Mouse (Mus musculus): ENCODE measurements around the gene Gsg1l. TPM values are rescaled to one million over a fixed set of nuclear protein-coding genes. Genes with fewer than 3 reads are reported as not detected.

Gsg1l gene
- polyA plus RNA-seq, 1 experiment from 2014 or later = 0.72 TPM

DNA sequence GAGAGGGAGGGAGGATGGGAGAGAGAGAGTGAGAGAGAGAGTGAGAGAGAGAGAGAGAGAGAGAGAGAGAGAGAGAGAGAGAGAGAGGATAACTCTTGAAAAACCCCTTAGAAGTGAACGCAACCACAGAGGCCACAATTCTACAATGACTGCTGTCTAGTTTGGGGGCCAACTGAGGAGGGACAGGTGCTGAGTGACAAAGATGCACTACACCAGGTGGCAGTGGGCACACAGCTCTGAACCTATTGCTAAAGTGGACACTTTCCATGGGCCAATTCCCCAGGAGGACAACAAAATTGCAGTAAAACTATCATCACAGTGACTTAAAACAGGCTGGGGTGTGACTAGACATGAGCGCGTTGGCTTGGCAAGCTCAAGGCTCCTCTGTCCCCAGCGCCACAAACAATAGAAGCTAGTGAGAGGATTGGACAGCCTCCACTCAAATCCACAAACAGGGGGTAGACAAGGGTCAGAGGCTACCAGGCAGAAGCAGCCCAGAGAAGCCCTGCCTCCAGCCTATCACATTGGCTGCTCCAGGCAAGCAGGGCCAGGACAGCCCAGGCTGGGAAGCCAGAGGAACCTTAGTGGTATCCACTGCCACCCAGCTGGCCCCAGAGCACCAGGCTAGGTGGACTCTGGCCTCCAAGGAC is 73.9 kb downstream of the Gsg1l start:
- ATAC-seq (replicated peaks; ENCODE audit: low FRiP score, low read depth) (no peak), DNase-seq (ENCODE audit: low spot score) (no peak)
- TF ChIP-seq CTCF (IDR thresholded peaks at IDR 0.05; ENCODE audit: low read depth) = no peak
- Histone ChIP-seq H3K27me3 (ENCODE audit: insufficient read depth, low read length) (no peaks in the 10 kb centered on the region), H3K9ac (ENCODE audit: low read depth, low read length) (no peak overlapping the region), H3K4me2 (ENCODE audit: low read length) (no peak overlapping the region), H3K9me3 (replicated peaks; ENCODE audit: low read length) (no peaks in the 10 kb centered on the region), H3K27ac (no peak overlapping the region), H3K4me1 (replicated peaks; ENCODE audit: insufficient read depth, low read length) (no peaks in the 10 kb centered on the region), H3K4me3 (replicated peaks; ENCODE audit: low read depth, low read length) (no peak overlapping the region), H3K36me3 (ENCODE audit: insufficient read depth, low read length) (no peaks in the 10 kb centered on the region)
- 60% methylated on average over 4 of the region's 4 CpGs for WGBS

DNA sequence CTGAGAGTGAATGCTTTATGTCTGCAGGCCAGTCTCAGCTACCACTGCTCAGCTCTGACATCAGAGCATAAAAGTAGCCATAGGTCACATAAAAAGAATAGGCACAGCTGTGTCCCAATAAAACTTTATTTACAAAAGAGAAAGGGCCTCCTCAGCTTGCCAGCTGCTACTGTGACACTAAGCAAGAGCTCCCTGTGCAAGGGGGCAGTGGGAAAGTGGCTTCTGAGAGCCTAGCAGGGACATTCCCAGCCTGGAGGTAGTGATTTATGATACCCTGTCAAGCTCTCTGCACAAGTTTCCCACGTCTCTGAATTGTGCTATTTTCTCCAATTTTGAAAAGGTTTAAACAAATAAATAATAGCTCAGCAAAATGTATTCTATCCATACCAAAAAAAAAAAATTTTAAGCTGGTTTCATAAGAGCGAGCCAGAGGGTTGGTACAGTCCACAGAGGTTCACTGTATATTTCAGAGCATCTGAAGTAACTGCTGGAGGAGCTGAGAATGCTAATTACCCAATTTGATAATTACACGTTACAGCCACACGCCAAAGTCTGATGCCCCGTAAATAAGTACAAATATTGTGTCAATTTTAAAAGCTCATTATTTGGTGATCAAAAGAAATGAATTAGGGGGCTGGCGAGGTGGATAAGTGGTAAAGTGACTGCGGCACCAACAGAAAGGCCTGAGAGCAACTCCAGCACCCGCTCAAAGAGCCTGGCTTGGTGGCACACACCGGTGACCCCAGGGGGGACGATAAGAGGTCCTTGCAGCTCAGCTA is 74.9 kb downstream of the Gsg1l start:
- H3K4me3 ChIP-seq (replicated peaks; ENCODE audit: low read depth, low read length) = no peak overlapping the region
- H3K4me1 ChIP-seq (replicated peaks; ENCODE audit: insufficient read depth, low read length) = no peaks in the 10 kb centered on the region
- no peaks in the 10 kb centered on the region for H3K9me3 ChIP-seq (replicated peaks; ENCODE audit: low read length)
- H3K36me3 ChIP-seq (ENCODE audit: insufficient read depth, low read length) = no peaks in the 10 kb centered on the region
- no peaks in the 10 kb centered on the region for H3K27me3 ChIP-seq (ENCODE audit: insufficient read depth, low read length)
- ATAC-seq (replicated peaks; ENCODE audit: low FRiP score, low read depth) (no peak), DNase-seq (ENCODE audit: low spot score) (no peak)
- H3K27ac ChIP-seq = no peak overlapping the region
- no peak overlapping the region for H3K4me2 ChIP-seq (ENCODE audit: low read length)
- 55% methylated on average over 10 of the region's 10 CpGs for WGBS
- no peak for TF ChIP-seq CTCF (IDR thresholded peaks at IDR 0.05; ENCODE audit: low read depth)
- H3K9ac ChIP-seq (ENCODE audit: low read depth, low read length) = no peak overlapping the region

DNA sequence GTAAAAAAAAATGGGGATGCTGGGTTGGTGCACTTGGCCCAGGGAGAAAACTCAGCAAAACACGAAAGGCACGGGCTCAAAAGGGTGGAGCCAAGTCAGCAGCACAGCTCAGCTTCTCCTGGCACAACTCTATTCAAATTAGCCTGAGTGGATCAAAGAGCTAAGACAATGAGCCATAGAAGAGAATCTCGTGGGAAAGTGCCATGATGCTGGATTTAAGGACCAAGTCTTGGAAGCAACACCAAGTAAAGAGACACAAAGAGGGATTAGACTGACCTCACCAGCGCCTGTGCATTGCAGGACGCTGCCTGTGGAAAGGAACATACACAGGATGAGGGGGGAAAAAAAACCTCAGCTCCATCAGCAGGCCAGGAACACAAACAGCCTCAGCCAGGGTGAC is 76.9 kb downstream of the Gsg1l start:
- Histone ChIP-seq H3K27me3 (ENCODE audit: insufficient read depth, low read length) (no peaks in the 10 kb centered on the region), H3K9me3 (replicated peaks; ENCODE audit: low read length) (no peaks in the 10 kb centered on the region), H3K4me2 (ENCODE audit: low read length) (no peak overlapping the region), H3K36me3 (ENCODE audit: insufficient read depth, low read length) (no peaks in the 10 kb centered on the region), H3K9ac (ENCODE audit: low read depth, low read length) (no peak overlapping the region), H3K27ac (no peak overlapping the region), H3K4me1 (replicated peaks; ENCODE audit: insufficient read depth, low read length) (no peaks in the 10 kb centered on the region), H3K4me3 (replicated peaks; ENCODE audit: low read depth, low read length) (no peak overlapping the region)
- TF ChIP-seq CTCF (IDR thresholded peaks at IDR 0.05; ENCODE audit: low read depth) = no peak
- DNase-seq (ENCODE audit: low spot score) (no peak), ATAC-seq (replicated peaks; ENCODE audit: low FRiP score, low read depth) (no peak)
- 54% methylated on average over 5 of the region's 5 CpGs for WGBS

DNA sequence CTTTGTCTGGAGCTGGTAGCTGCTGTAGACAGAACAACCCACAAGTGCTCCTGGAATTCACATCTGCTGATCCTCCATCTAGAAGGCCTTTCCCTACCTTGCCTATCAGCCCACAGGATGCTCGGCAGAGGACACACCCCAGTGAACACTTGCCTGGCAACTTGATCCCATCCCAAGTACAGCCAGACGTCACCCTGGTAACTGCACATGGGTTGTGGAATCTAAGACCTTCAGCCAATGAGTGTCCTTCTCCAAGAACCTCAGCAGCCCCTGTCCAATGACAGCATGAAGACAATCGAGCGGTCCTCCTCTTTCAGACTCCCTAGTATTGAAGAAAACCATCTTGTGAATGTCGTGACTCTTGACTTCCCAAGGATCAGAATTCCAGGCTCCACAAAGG is 80.5 kb downstream of the Gsg1l start:
- ATAC-seq (replicated peaks; ENCODE audit: low FRiP score, low read depth) (peak; percentile 40; the same call in 1 of the 2 replicates), DNase-seq (ENCODE audit: low spot score) (peak; percentile 46)
- no peaks in the 10 kb centered on the region for H3K27me3 ChIP-seq (ENCODE audit: insufficient read depth, low read length)
- no peak overlapping the region for H3K9ac ChIP-seq (ENCODE audit: low read depth, low read length)
- no peak for TF ChIP-seq CTCF (IDR thresholded peaks at IDR 0.05; ENCODE audit: low read depth)
- H3K27ac ChIP-seq = no peak overlapping the region
- no peaks in the 10 kb centered on the region for H3K9me3 ChIP-seq (replicated peaks; ENCODE audit: low read length)
- H3K4me3 ChIP-seq (replicated peaks; ENCODE audit: low read depth, low read length) = no peak overlapping the region
- no peaks in the 10 kb centered on the region for H3K36me3 ChIP-seq (ENCODE audit: insufficient read depth, low read length)
- no peaks in the 10 kb centered on the region for H3K4me1 ChIP-seq (replicated peaks; ENCODE audit: insufficient read depth, low read length)
- no peak overlapping the region for H3K4me2 ChIP-seq (ENCODE audit: low read length)
- WGBS = 46% methylated on average over 5 of the region's 5 CpGs

DNA sequence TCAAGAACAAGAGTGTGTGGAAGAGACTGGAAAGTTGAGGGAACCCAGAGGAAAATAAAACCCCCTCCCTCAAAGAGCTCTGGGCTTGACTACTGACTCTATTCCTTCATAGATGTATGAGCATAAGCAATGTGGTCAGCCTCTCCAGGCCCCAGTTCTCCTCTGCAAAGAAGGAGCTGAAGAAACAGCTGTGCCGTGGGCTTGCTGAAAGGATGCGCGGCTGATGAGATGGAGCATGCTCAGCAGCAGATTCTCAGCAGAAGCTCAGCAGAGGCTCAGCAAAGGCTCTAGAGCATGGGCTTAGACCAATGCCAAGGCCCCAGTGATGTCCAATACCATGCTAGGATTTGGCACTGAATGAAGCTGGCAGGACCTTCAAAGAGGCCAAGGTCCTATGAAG is 82.3 kb downstream of the Gsg1l start:
- H3K4me3 ChIP-seq (replicated peaks; ENCODE audit: low read depth, low read length) = no peak overlapping the region
- H3K27me3 ChIP-seq (ENCODE audit: insufficient read depth, low read length) = no peaks in the 10 kb centered on the region
- TF ChIP-seq CTCF (IDR thresholded peaks at IDR 0.05; ENCODE audit: low read depth) = no peak
- no peaks in the 10 kb centered on the region for H3K4me1 ChIP-seq (replicated peaks; ENCODE audit: insufficient read depth, low read length)
- no peaks in the 10 kb centered on the region for H3K9me3 ChIP-seq (replicated peaks; ENCODE audit: low read length)
- H3K27ac ChIP-seq = no peak overlapping the region
- no peak for DNase-seq (ENCODE audit: low spot score)
- H3K4me2 ChIP-seq (ENCODE audit: low read length) = no peak overlapping the region
- WGBS = 90% methylated on average over 3 of the region's 3 CpGs
- no peak overlapping the region for H3K9ac ChIP-seq (ENCODE audit: low read depth, low read length)
- ATAC-seq (replicated peaks; ENCODE audit: low FRiP score, low read depth) = no peak
- H3K36me3 ChIP-seq (ENCODE audit: insufficient read depth, low read length) = no peaks in the 10 kb centered on the region

DNA sequence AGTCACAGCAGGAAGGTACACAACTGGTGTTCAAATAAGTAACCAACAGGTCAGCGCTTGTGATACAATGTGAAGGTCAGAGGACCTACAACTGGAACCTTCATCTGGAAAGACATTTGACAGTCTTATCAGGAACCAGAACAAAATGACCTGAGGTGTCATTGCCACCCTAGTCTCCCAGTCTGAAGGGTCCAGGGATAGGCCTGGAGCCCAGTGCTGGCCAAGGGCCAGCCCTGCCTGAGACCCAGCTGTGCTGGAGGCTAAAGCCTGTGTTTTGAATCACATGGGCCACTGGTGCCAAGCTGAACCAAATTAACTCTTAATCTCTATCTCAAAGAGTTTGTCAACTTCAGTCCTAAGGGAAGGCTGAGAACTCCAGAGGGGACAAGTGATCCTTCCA is 86.1 kb downstream of the Gsg1l start:
- Histone ChIP-seq H3K9ac (ENCODE audit: low read depth, low read length) (no peak overlapping the region), H3K4me1 (replicated peaks; ENCODE audit: insufficient read depth, low read length) (no peaks in the 10 kb centered on the region), H3K4me3 (replicated peaks; ENCODE audit: low read depth, low read length) (no peak overlapping the region), H3K27me3 (ENCODE audit: insufficient read depth, low read length) (no peaks in the 10 kb centered on the region), H3K36me3 (ENCODE audit: insufficient read depth, low read length) (no peaks in the 10 kb centered on the region), H3K4me2 (ENCODE audit: low read length) (no peak overlapping the region), H3K27ac (no peak overlapping the region), H3K9me3 (replicated peaks; ENCODE audit: low read length) (no peaks in the 10 kb centered on the region)
- TF ChIP-seq CTCF (IDR thresholded peaks at IDR 0.05; ENCODE audit: low read depth) = no peak
- DNase-seq (ENCODE audit: low spot score) (no peak), ATAC-seq (replicated peaks; ENCODE audit: low FRiP score, low read depth) (no peak)
- 96% methylated on average over 1 of the region's 1 CpGs for WGBS
